Mouse (Mus musculus) limb, embryonic 10.5 days (tissue): ENCODE results near the gene Dnajc14. TPM values are rescaled to one million over a fixed set of nuclear protein-coding genes. Genes with fewer than 3 reads are reported as not detected.
"Not testable (repeated sequence)": the region's sequence is repeated elsewhere in the genome, so short reads cannot be mapped to it uniquely, and the experiment has no call there.

Source experiments
- DNase-seq: peaks from one replicate; pipeline ENCODE4 v3.0.0-alpha.2; 2017; ENCODE audit warnings: low spot score
- H3K27ac ChIP-seq: fragments of 300-500 bp; sonication (generic); 2 replicates; pipeline ENCODE4 v1.5.1; 2016; ENCODE audit warnings: mild to moderate bottlenecking
- H3K27me3 ChIP-seq: fragments of 300-500 bp; sonication (generic); 2 replicates; pipeline ENCODE4 v1.6.1; 2016; ENCODE audit warnings: low read depth, mild to moderate bottlenecking; ENCODE audit not compliant: poor library complexity, severe bottlenecking
- H3K36me3 ChIP-seq: fragments of 300-500 bp; sonication (generic); 2 replicates; pipeline ENCODE4 v1.6.1; 2016; ENCODE audit warnings: mild to moderate bottlenecking, moderate library complexity
- H3K4me1 ChIP-seq: fragments of 300-500 bp; sonication (generic); 2 replicates; pipeline ENCODE4 v1.6.1; 2016
- H3K4me3 ChIP-seq: fragments of 300-500 bp; sonication (generic); 2 replicates; pipeline ENCODE4 v1.5.1; 2016; ENCODE audit warnings: mild to moderate bottlenecking, moderate library complexity
- H3K9me3 ChIP-seq: fragments of 300-500 bp; sonication (generic); replicated peaks from 2 replicates; pipeline ENCODE4 v1.6.1; 2016; ENCODE audit warnings: mild to moderate bottlenecking
- WGBS: fragments of 180-500 bp; shearing (Covaris S2); methylation state at CpG from one replicate; pipeline ENCODE4 v1.1.7; 2016; 5-methylcytosine and 5-hydroxymethylcytosine counted together
- polyA plus RNA-seq: library from polyadenylated mRNA; unstranded; fragments of >200 nt; fragmentation: Nextera tagmentation; extraction: Ambion mirVana; gene quantifications from 2 replicates; pipeline ENCODE4 v1.2.1, GENCODE M21; 2016

Gene Dnajc14
- polyA plus RNA-seq, 1 experiment from 2014 or later: 54.0 TPM

DNA sequence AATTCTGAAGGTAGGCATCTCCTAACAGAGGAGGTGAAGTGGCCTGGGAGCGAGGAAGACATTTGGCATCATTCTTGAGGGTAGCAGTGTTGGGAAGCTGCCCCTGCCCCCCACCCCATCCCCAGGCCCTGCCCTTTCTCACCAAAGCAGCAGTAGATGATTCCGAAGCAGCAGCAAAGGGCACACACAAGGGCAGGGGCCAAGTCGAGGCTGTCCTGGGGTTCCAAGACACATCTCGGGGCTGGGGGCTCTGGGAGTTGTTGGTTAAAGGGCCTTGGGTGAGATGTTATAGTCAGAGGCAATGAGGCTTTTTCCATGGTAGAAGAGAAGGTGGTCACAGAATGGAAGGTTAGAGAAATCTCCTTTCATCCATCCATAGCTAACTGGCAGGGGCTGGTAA lies 906 bp upstream of the Dnajc14 start:
- DNase-seq: no peak
- Histone ChIP-seq H3K9me3 (no peaks in the 10 kb centered on the region), H3K4me1 (peaks cover 45% of the 10 kb centered on the region), H3K27me3 (no peaks in the 10 kb centered on the region), H3K27ac (no peak overlapping the region; the same call in 1 of the 2 replicates), H3K4me3 (peak overlapping the region; percentile 79), H3K36me3 (peaks cover 50% of the 10 kb centered on the region)
- WGBS: 57% methylated on average over 4 of the region's 4 CpGs

DNA sequence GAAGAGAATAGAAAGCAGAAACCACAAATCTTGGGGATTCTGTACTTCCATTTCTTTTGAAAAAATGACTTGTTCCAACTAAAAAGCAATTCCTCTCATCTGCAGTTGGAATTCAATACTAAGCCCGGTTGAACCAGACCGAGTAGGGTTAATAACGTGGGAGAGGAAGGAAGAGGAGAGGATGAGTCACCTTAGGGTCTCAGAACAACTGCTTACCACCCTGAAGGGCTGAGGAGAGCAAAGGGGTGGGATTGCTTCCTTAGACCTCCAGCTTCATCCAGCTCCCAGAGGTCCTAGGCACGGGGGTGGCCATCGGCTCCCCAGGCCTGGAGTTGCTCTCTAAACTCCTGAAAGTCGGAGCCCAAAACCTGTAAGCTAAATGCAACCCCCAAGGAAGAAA lies 501 bp upstream of the Dnajc14 start:
- Histone ChIP-seq H3K9me3 (no peaks in the 10 kb centered on the region), H3K36me3 (peaks cover 50% of the 10 kb centered on the region), H3K4me3 (peak overlapping the region; percentile 79), H3K4me1 (peaks cover 47% of the 10 kb centered on the region), H3K27me3 (no peaks in the 10 kb centered on the region), H3K27ac (peak overlapping the region; percentile 93)
- 20% methylated on average over 6 of the region's 6 CpGs for WGBS
- DNase-seq: no peak

DNA sequence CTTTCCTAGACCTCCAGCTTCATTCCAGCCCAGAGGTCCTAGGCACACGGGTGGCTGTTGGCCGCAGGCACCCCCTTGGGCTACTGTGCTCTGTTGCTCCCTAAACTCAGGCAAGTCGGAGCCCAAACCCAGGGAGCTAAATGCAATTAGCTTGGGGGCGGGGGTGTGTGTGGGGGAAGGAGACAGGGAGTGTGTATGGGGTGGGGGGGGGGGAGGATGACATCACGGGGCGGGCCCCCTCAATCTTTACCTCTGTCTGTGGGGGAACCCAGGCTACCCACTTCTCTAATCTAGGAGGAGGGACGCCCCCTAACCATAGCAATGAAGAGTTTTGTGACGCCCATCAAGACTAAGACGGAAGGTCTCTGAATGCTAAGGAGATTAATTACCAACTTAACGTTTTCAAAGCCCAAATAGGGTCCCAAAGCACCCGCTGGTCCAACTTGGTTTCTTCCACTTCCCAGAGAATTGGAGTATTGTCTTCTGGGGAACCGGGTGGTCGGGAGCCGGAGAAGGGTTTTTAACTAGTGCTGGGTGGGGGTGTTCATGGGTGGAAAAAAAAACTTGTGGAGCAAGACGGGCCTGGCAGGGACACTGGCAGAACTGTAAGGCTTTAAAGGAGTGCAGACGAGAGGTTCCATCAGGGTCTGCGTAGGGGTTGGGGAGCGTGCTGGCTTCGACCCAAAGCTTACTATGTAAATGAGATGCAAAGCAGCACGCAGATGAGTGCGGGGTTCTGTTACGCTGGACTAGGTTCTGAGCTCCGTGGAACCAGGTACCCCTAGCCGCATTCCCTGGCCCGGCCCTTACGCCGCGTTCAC lies 619 bp downstream of the Dnajc14 start, which contains the start of gene Tmem198b:
Gene Tmem198b, minus strand, starts transcription at position 100 of the 821 bp plus-strand sequence.
- peaks cover 58% of the 10 kb centered on the region for H3K36me3 ChIP-seq
- H3K9me3 ChIP-seq: no peaks in the 10 kb centered on the region
- peaks cover 55% of the 10 kb centered on the region for H3K4me1 ChIP-seq
- H3K4me3 ChIP-seq: peak within 1 kb of the TSS; percentile 79
- 0% methylated on average over 27 of the region's 28 CpGs for WGBS
- peak; percentile 83 for DNase-seq
- no peaks in the 10 kb centered on the region for H3K27me3 ChIP-seq
- H3K27ac ChIP-seq: peak within 1 kb of the TSS; percentile 93

DNA sequence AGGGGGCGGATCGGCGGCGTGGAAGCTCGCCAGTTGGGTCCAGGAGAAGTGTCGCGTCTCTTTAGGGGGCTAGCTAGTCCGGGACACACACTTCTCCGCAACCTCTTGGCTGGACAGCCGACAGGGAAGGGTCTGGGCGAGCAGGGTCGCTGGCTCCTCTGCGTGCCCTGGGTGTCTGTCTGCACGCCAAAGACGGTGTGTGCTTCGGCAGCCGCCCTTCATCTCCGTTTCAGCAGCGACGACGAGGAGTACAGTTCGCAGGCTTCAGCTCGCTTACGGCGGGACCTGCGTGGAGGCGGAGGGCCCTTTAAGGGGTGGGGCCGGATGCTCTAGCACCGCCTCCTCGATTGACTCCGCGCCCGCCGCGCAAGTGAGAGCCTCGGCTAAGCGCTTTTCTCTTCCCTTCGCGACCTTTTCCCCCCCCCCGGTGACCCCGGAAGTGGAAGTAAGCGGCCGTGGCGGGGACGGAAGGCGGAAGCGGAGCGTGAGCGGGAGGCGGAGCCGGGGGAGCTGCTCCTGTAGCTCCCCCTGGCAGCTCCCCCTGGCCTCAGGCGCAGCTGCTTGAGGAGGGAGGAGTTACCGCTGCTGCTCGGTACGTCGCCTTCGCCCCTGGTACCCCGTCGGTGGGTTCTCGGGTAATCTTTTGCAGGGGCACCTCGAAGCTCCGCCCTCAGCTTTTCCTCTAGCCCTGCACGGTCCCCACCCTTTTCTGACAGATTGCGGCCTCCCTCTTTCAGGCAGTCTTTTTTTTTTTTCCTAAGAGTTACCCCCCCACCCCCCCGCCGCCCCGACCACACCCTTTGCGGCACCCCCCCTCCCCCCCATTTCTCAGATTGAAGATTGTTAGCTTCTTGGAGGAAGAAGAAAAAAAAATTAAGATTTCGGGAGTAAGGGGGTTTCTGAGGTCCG lies 1.5 kb downstream of the Dnajc14 start:
- Histone ChIP-seq H3K9me3 (no peaks in the 10 kb centered on the region), H3K27ac (peak overlapping the region; percentile 93), H3K4me1 (peaks cover 55% of the 10 kb centered on the region), H3K4me3 (peak overlapping the region; percentile 79), H3K27me3 (no peaks in the 10 kb centered on the region), H3K36me3 (peaks cover 58% of the 10 kb centered on the region)
- DNase-seq: peak; percentile 99
- under 1% methylated on average over 67 of the region's 70 CpGs for whole genome bisulfite sequencing

DNA sequence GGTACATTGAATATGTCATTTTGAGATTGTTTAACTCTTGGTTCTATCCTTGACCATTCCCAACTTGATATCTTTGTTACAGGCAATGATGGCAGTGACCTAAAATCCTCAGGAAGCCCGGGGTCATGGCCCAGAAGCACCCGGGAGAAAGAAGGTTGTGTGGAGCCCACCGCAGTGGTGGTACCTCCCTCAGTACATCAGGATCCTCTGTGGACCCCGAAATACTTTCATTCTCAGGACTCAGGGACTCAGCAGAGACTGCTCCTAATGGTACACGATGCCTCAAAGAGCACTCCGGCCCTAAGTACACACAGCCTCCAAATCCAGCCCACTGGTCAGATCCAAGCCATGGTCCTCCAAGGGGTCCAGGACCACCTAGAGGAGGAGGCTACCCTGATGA lies 2.2 kb downstream of the Dnajc14 start:
- H3K27ac ChIP-seq: peak overlapping the region; percentile 93
- 67% methylated on average over 6 of the region's 6 CpGs for WGBS

DNA sequence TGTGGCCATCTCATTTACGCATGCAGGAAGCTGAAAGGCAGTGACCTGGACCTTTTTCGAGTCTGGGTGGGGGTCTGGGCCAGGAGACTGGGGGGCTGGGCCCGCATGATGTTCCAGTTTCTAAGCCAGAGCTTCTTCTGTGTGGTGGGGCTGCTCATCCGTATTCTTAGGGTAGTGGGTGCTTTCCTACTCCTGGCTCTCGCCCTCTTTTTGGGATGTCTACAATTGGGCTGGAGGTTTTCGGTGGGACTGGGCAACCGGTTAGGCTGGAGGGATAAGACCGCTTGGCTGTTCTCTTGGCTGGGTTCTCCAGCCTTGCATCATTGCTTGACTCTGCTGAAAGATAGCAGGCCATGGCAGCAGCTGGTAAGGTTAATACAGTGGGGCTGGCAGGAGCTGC lies 3.2 kb downstream of the Dnajc14 start:
- Histone ChIP-seq H3K4me1 (peaks cover 53% of the 10 kb centered on the region), H3K9me3 (no peaks in the 10 kb centered on the region), H3K36me3 (peaks cover 43% of the 10 kb centered on the region), H3K4me3 (peak overlapping the region; percentile 79), H3K27ac (0 out of 2 replicates have a peak overlapping the region, but pooled peaks have one; percentile 37), H3K27me3 (no peaks in the 10 kb centered on the region)
- 93% methylated on average over 8 of the region's 8 CpGs for WGBS
- DNase-seq: no peak

More for the DNA sequence above, 2.2 kb downstream of the Dnajc14 start:
- Histone ChIP-seq H3K9me3 (no peaks in the 10 kb centered on the region), H3K4me1 (peaks cover 55% of the 10 kb centered on the region), H3K4me3 (peak overlapping the region; percentile 79), H3K27me3 (no peaks in the 10 kb centered on the region), H3K36me3 (peaks cover 52% of the 10 kb centered on the region)
- DNase-seq: no peak

DNA sequence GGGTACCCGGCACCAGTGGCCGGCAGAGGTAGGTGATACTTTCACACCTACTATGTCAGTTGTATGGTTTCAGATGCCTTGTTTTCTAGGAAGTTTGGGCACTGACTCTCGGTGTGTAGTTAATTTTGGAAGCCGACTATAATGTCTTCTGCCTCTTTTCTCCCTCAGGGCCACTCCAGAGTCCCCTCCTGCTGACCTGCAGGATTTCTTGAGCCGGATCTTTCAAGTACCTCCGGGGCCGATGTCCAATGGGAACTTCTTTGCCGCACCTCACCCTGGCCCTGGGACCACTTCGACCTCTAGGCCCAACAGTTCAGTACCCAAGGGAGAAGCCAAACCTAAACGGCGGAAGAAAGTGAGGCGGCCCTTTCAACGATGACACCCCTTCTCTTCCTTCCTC lies 13.2 kb downstream of the Dnajc14 start, which contains the start of gene Sarnp:
Gene Sarnp, plus strand, starts transcription at position 301 of the 400 bp plus-strand sequence.
- Histone ChIP-seq H3K9me3 (no peaks in the 10 kb centered on the region), H3K36me3 (peaks cover 78% of the 10 kb centered on the region), H3K27me3 (no peaks in the 10 kb centered on the region), H3K27ac (no peak within 1 kb of the TSS), H3K4me3 (no peak within 1 kb of the TSS), H3K4me1 (peaks cover 5% of the 10 kb centered on the region; the same call in 1 of the 2 replicates)
- no peak for DNase-seq
- 91% methylated on average over 13 of the region's 13 CpGs for WGBS

DNA sequence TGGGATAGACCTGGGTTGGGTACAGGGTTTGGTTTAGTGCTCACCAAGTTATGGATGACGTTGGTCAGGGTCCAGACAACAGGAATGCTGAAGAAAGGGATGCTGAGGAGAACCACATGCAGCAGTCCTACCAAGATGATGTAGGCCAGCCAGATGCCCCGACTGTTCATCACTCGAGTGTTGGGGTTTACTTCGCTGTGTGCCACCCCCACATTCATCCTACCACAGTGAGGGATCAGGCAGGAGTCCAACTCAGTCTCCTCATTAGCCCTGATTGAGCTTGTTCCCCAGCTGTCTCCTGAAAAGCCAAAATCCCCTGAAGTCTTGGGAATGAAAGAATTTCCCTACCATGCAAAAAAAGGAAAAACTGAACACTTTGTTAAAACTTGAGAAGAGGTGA lies 16.4 kb downstream of the Dnajc14 start:
- peaks cover 63% of the 10 kb centered on the region for H3K36me3 ChIP-seq
- H3K4me1 ChIP-seq: peaks cover 13% of the 10 kb centered on the region
- DNase-seq: no peak
- H3K9me3 ChIP-seq: no peaks in the 10 kb centered on the region
- H3K27ac ChIP-seq: no peak overlapping the region
- no peaks in the 10 kb centered on the region for H3K27me3 ChIP-seq
- no peak overlapping the region for H3K4me3 ChIP-seq
- WGBS: 90% methylated on average over 4 of the region's 4 CpGs

DNA sequence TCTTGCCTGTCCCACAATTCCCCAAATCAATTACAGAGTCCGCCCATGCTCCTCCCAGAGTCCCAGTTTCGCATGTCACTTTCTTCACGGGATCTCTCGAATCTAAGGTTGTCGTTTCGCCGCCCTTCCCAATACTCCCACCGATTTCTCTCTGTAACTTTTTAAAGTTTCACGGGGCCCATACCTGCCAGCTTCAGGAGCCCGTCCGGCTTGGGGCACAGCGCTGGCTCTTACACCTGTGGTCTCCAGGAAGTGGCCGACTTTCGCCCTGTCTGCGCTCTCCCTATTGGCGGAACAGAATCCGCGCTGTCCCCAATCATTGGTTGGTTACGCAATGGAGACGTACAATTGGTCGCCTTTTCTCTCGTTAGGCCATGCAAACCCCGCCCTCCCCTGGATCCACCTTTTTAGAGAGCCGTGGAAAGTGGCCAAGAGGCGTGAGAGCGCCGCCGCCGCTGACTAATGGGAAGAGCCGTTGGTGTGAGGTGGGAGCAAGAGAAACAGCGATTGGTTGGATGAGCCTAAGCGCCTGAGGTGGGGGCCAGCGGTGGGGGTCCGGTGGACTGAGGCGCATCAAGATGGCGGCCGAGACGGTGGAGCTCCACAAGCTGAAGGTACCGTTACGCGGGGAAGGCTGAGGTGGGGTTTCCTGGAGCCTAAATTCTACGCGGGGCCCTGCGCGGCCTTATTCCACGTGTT lies 17.6 kb downstream of the Dnajc14 start, which contains the start of gene Ormdl2:
Gene Ormdl2, minus strand, starts transcription at position 288 of the 699 bp plus-strand sequence.
- Histone ChIP-seq H3K9me3 (no peaks in the 10 kb centered on the region), H3K27me3 (no peaks in the 10 kb centered on the region), H3K27ac (peak within 1 kb of the TSS; percentile 90), H3K36me3 (peaks cover 63% of the 10 kb centered on the region), H3K4me1 (peaks cover 13% of the 10 kb centered on the region), H3K4me3 (peak within 1 kb of the TSS; percentile 84)
- DNase-seq: peak; percentile 100
- under 1% methylated on average over 46 of the region's 46 CpGs for WGBS

DNA sequence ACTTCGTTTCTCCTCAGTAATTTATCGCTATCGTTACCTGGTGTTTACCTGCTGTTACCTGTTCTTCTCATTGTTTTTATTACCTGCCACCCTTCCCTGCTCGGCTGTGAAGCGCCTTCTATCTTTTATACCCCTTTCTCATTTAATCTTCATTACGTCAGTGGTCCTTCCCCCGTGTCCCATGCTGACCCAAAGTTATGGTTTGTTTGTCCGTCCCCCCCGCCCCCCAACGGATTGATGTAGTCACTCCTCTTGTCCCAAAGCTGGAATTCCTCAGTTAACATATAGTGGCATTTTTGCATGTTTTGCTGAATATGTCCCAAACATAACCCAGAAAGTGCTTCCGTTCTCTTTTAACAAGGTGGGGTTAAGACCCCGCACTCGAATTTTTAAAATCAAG lies 18.3 kb downstream of the Dnajc14 start:
- Histone ChIP-seq H3K4me1 (peaks cover 13% of the 10 kb centered on the region), H3K27me3 (no peaks in the 10 kb centered on the region), H3K36me3 (peaks cover 63% of the 10 kb centered on the region), H3K27ac (peak overlapping the region; percentile 90), H3K9me3 (no peaks in the 10 kb centered on the region), H3K4me3 (peak overlapping the region; percentile 84)
- DNase-seq: no peak
- WGBS: 5% methylated on average over 13 of the region's 13 CpGs

DNA sequence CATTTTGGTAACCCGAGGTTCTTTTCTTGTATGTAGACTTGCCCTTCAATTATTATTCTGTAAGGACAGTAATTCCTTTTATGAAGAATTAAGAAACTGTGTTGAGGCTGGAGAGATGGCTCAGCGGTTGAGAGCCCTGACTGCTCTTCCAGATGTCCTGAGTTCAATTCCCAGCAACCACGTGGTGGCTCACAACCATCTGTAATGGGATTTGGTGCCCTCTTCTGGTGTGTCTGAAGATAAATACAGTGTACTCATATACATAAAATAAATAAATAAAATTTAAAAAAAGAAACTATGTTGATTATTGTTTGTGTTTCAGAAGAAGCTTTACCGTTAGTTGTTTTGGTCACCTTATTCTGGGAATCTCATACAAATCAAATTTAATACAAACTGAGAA lies 19.2 kb downstream of the Dnajc14 start:
- not testable (repeated sequence) for H3K9me3 ChIP-seq, H3K27me3 ChIP-seq, H3K27ac ChIP-seq, DNase-seq
- H3K4me3 ChIP-seq: peak overlapping the region; percentile 84
- WGBS: 77% methylated on average over 4 of the region's 4 CpGs
- H3K36me3 ChIP-seq: peaks cover 63% of the 10 kb centered on the region
- peaks cover 13% of the 10 kb centered on the region for H3K4me1 ChIP-seq

DNA sequence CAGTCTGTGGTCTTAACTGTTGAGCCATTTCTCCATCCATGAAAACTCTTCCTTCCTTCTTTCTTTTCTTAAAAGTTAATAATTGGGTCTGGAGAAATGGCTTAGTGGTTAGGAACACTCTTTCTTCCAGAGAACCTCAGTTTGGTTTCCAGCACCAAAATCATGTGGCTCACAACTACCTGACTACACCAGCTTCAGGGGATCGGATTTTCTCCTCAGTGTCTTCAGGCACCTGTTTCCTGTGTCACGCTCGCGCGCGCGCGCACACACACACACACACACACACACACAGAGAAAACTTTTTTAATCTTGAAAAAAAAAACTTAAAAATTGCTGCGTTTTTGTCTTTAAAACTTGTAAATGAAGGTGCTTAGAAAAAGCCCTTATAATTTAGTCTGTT lies 20.0 kb downstream of the Dnajc14 start:
- no peaks in the 10 kb centered on the region for H3K9me3 ChIP-seq
- DNase-seq: no peak
- H3K27ac ChIP-seq: no peak overlapping the region
- H3K4me1 ChIP-seq: peaks cover 13% of the 10 kb centered on the region
- H3K27me3 ChIP-seq: no peaks in the 10 kb centered on the region
- peaks cover 62% of the 10 kb centered on the region for H3K36me3 ChIP-seq
- WGBS: 95% methylated on average over 9 of the region's 9 CpGs
- H3K4me3 ChIP-seq: no peak overlapping the region
